Mouse (Mus musculus) B cell, adult 67 days (primary cell): Measurements from ENCODE around the gene D730048I06Rik. TPM values are rescaled to one million over a fixed set of nuclear protein-coding genes. Genes with fewer than 3 reads are reported as not detected.

Experiments used
- total RNA-seq, 2 experiments: library from RNA; stranded (reverse); gene quantifications; 4 replicates each; pipeline ENCODE4 v1.2.4; 2023

Gene D730048I06Rik
- total RNA-seq, result not detected

DNA sequence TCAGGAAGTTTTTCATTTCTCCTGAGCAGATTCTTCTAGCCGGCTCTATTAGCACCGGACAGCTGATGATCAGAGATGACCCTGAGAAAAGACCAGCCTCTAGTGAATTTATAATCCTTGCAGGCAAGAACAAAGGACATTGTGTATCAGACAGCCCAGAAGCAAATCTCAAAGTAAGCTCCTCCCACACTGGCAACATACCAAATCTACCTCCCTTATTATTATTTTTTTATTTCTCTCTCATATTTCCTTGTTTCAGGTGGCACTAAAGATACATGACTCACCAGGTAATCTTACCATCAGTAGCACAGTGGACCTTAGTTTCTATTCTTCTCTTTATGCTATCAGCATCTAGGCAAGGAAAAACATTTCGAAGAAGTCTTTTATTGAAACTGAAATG, at the start of gene D730048I06Rik, which contains the start of gene Gm27235:
Gene D730048I06Rik (minus strand): TSS at position 112 of the 400 bp plus-strand sequence.
Gene Gm27235 (minus strand): TSS at position 101 of the 400 bp plus-strand sequence.

DNA sequence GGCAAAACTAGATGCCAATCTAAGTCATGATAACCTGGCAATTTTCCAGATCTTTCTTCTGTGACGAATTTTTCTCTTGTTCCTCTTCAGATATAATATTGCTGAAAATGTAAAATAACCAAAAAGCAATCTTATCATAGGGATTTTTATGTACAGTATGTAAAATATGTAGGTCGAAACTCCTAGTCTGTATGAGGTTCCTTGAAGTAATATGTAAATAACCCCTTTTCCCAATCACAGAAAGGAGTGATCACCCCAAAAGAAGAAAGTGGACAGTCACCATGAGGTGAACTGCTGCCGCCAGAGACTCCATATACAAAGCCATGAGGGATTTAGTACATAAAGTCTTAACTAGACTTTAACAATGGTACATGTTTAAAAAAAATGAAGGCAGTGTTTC, 11.9 kb downstream of the D730048I06Rik start, which contains the start of gene Gm17727:
Gene Gm17727 (minus strand): TSS at position 101 of the 400 bp plus-strand sequence.

DNA sequence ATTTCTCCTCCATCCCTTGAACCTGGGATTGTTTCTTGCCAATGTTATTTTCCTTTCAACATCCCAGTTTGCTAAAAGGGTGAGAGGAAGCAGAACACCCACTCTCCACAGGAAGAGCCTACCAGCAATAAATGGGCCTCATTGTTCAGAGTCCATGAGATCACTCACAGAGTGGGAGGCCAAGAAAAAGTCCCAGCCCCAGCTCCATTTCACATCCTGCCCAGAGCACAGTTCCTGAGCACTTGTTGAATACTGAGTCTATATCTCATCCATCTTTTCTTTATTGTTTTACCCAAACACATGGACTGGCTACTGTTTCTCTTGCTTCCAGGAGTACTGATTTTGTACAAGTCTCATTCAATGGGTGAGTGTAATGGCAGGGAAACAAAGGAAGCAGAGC, 49.2 kb downstream of the D730048I06Rik start, which contains the start of gene Gm17677:
Gene Gm17677 (plus strand): TSS at position 301 of the 400 bp plus-strand sequence.

Other genes with a start within 250 kb of the D730048I06Rik start
- 1 to 10 TPM; 2.0 to 2.2 TPM for gene Ddx25, start 231.6 kb downstream of the D730048I06Rik start, total RNA-seq
- 10 to 100 TPM; 28.4 to 31.4 TPM for gene Pus3, start 231.5 kb downstream of the D730048I06Rik start, total RNA-seq
- not detected for gene Pate2, start 219.8 kb downstream of the D730048I06Rik start, total RNA-seq
- 10 to 100 TPM; 16.7 to 20.9 TPM for gene Hyls1, start 219.7 kb downstream of the D730048I06Rik start, total RNA-seq
- gene Pate4, start 178.2 kb downstream of the D730048I06Rik start, total RNA-seq, result not detected
- gene Pate3, start 141.9 kb downstream of the D730048I06Rik start, total RNA-seq, result not detected
- gene Pate1, start 102.7 kb downstream of the D730048I06Rik start, total RNA-seq, result not detected
- not detected for gene Gm17677, start 49.1 kb downstream of the D730048I06Rik start, total RNA-seq
- not detected for gene Gm17727, start 12.0 kb downstream of the D730048I06Rik start, total RNA-seq
- not detected for gene Gm27235, start within 50 bp of the D730048I06Rik start, total RNA-seq
- gene 9230110F15Rik, start 54.0 kb upstream of the D730048I06Rik start, total RNA-seq, result not detected
- gene 9230113P08Rik, start 118.3 kb upstream of the D730048I06Rik start, total RNA-seq, result not detected